Mouse (Mus musculus): ENCODE results near the gene Cebpa. TPM values are rescaled to one million over a fixed set of nuclear protein-coding genes. Genes with fewer than 3 reads are reported as not detected.

The Cebpa gene
- polyA plus RNA-seq, 1 experiment = 7.7 TPM

GRCm38 (mm10) chr7:35139880-35140279 lies 20.8 kb downstream of the Cebpa start:
- TF ChIP-seq TCF3 (IDR thresholded peaks at IDR 0.05; ENCODE audit: insufficient read length, low read depth) (no peak), MAX (IDR thresholded peaks at IDR 0.05; ENCODE audit: low read depth) (no peak), MYOG (IDR thresholded peaks at IDR 0.05; ENCODE audit: control insufficient read depth in 1 of 3, insufficient read depth in 1 of 3, insufficient read length in 2 of 3, low read depth in 2 of 3) (no peak), CEBPB (IDR thresholded peaks at IDR 0.05; ENCODE audit: insufficient read depth, poor library complexity, severe bottlenecking) (no peak), REST (IDR thresholded peaks at IDR 0.05; ENCODE audit: insufficient read depth, insufficient read length) (no peak)
- no peak overlapping the region for H3K4me2 ChIP-seq (ENCODE audit: low read depth)
- no peaks in the 10 kb centered on the region for H3K27me3 ChIP-seq (ENCODE audit: control insufficient read depth, insufficient read depth, insufficient read length)
- H3ac ChIP-seq (ENCODE audit: control insufficient read depth, insufficient read length) = no peak overlapping the region
- H3K79me2 ChIP-seq (ENCODE audit: control insufficient read depth, insufficient read depth) = no peaks in the 10 kb centered on the region
- H3K4me3 ChIP-seq = no peak overlapping the region
- no peaks in the 10 kb centered on the region for H3K36me3 ChIP-seq (ENCODE audit: control insufficient read depth, insufficient read depth)

- no peak overlapping the region for H3K4me3 ChIP-seq
- no peaks in the 10 kb centered on the region for H3K36me3 ChIP-seq (ENCODE audit: control insufficient read depth, insufficient read depth)
- H3K4me2 ChIP-seq (ENCODE audit: low read depth) = no peak overlapping the region
- no peak overlapping the region for H3ac ChIP-seq (ENCODE audit: control insufficient read depth, insufficient read length)
- TF ChIP-seq CEBPB (IDR thresholded peaks at IDR 0.05; ENCODE audit: insufficient read depth, poor library complexity, severe bottlenecking) (no peak), MYOG (IDR thresholded peaks at IDR 0.05; ENCODE audit: control insufficient read depth in 1 of 3, insufficient read depth in 1 of 3, insufficient read length in 2 of 3, low read depth in 2 of 3) (no peak), USF1 (IDR thresholded peaks at IDR 0.05; ENCODE audit: low read depth) (no peak), MYOD1 (IDR thresholded peaks at IDR 0.05; ENCODE audit: control insufficient read depth in 1 of 3, insufficient read length in 2 of 3, low read depth in 2 of 3) (no peak)
- H3K27me3 ChIP-seq (ENCODE audit: control insufficient read depth, insufficient read depth, insufficient read length) = no peaks in the 10 kb centered on the region
- no peaks in the 10 kb centered on the region for H3K79me2 ChIP-seq (ENCODE audit: control insufficient read depth, insufficient read depth)
Observed at GRCm38 (mm10) chr7:35141519-35141918, 22.4 kb downstream of the Cebpa start.

- no peaks in the 10 kb centered on the region for H3K79me2 ChIP-seq (ENCODE audit: control insufficient read depth, insufficient read depth)
- no peak for TF ChIP-seq SRF (IDR thresholded peaks at IDR 0.05; ENCODE audit: control insufficient read depth, insufficient read length, low read depth)
- no peak for TF ChIP-seq MYOG (IDR thresholded peaks at IDR 0.05; ENCODE audit: control insufficient read depth in 1 of 3, insufficient read depth in 1 of 3, insufficient read length in 2 of 3, low read depth in 2 of 3)
- no peak for TF ChIP-seq POLR2A (IDR thresholded peaks at IDR 0.05; ENCODE audit: insufficient read length, low read depth)
- TF ChIP-seq E2F4 (IDR thresholded peaks at IDR 0.05; ENCODE audit: insufficient read depth) = no peak
- TF ChIP-seq TCF3 (IDR thresholded peaks at IDR 0.05; ENCODE audit: insufficient read length, low read depth) = no peak
- TF ChIP-seq MAX (IDR thresholded peaks at IDR 0.05; ENCODE audit: low read depth) = no peak
- TF ChIP-seq USF1 (IDR thresholded peaks at IDR 0.05; ENCODE audit: low read depth) = no peak
- TF ChIP-seq TCF12 (IDR thresholded peaks at IDR 0.05; ENCODE audit: insufficient read depth, poor library complexity, severe bottlenecking) = no peak
- TF ChIP-seq MYOD1 (IDR thresholded peaks at IDR 0.05; ENCODE audit: control insufficient read depth in 1 of 3, insufficient read length in 2 of 3, low read depth in 2 of 3) = no peak
- no peak for TF ChIP-seq POLR2AphosphoS2 (IDR thresholded peaks at IDR 0.05; ENCODE audit: insufficient read length, low read depth)
- TF ChIP-seq CEBPB (IDR thresholded peaks at IDR 0.05; ENCODE audit: insufficient read depth, poor library complexity, severe bottlenecking) = no peak
- H3K27me3 ChIP-seq (ENCODE audit: control insufficient read depth, insufficient read depth, insufficient read length) = no peaks in the 10 kb centered on the region
- no peaks in the 10 kb centered on the region for H3K36me3 ChIP-seq (ENCODE audit: control insufficient read depth, insufficient read depth)
- H3K4me3 ChIP-seq = no peak overlapping the region
- no peak overlapping the region for H3ac ChIP-seq (ENCODE audit: control insufficient read depth, insufficient read length)
- no peak overlapping the region for H3K4me2 ChIP-seq (ENCODE audit: low read depth)
Observed at GRCm38 (mm10) chr7:35142522-35142921, 23.4 kb downstream of the Cebpa start.

GRCm38 (mm10) chr7:35143864-35144618 lies 24.9 kb downstream of the Cebpa start:
- no peak overlapping the region for H3ac ChIP-seq (ENCODE audit: control insufficient read depth, insufficient read length)
- H3K36me3 ChIP-seq (ENCODE audit: control insufficient read depth, insufficient read depth) = no peaks in the 10 kb centered on the region
- no peak overlapping the region for H3K4me2 ChIP-seq (ENCODE audit: low read depth)
- H3K79me2 ChIP-seq (ENCODE audit: control insufficient read depth, insufficient read depth) = no peaks in the 10 kb centered on the region
- TF ChIP-seq TCF12 (IDR thresholded peaks at IDR 0.05; ENCODE audit: insufficient read depth, poor library complexity, severe bottlenecking) = no peak
- no peak for TF ChIP-seq MYOG (IDR thresholded peaks at IDR 0.05; ENCODE audit: control insufficient read depth in 1 of 3, insufficient read depth in 1 of 3, insufficient read length in 2 of 3, low read depth in 2 of 3)
- no peak for TF ChIP-seq MAX (IDR thresholded peaks at IDR 0.05; ENCODE audit: low read depth)
- H3K27me3 ChIP-seq (ENCODE audit: control insufficient read depth, insufficient read depth, insufficient read length) = no peaks in the 10 kb centered on the region
- H3K4me3 ChIP-seq = no peak overlapping the region

GRCm38 (mm10) chr7:35145068-35145467 lies 26.0 kb downstream of the Cebpa start:
- H3K36me3 ChIP-seq (ENCODE audit: control insufficient read depth, insufficient read depth) = no peaks in the 10 kb centered on the region
- H3K4me2 ChIP-seq (ENCODE audit: low read depth) = no peak overlapping the region
- H3K4me3 ChIP-seq = no peak overlapping the region
- no peaks in the 10 kb centered on the region for H3K27me3 ChIP-seq (ENCODE audit: control insufficient read depth, insufficient read depth, insufficient read length)
- H3ac ChIP-seq (ENCODE audit: control insufficient read depth, insufficient read length) = no peak overlapping the region
- H3K79me2 ChIP-seq (ENCODE audit: control insufficient read depth, insufficient read depth) = no peaks in the 10 kb centered on the region
- no peak for TF ChIP-seq MYOD1 (IDR thresholded peaks at IDR 0.05; ENCODE audit: control insufficient read depth in 1 of 3, insufficient read length in 2 of 3, low read depth in 2 of 3)
- TF ChIP-seq TCF12 (IDR thresholded peaks at IDR 0.05; ENCODE audit: insufficient read depth, poor library complexity, severe bottlenecking) = no peak
- no peak for TF ChIP-seq MYOG (IDR thresholded peaks at IDR 0.05; ENCODE audit: control insufficient read depth in 1 of 3, insufficient read depth in 1 of 3, insufficient read length in 2 of 3, low read depth in 2 of 3)
- TF ChIP-seq TCF3 (IDR thresholded peaks at IDR 0.05; ENCODE audit: insufficient read length, low read depth) = no peak
- TF ChIP-seq POLR2AphosphoS2 (IDR thresholded peaks at IDR 0.05; ENCODE audit: insufficient read length, low read depth) = no peak
- TF ChIP-seq USF1 (IDR thresholded peaks at IDR 0.05; ENCODE audit: low read depth) = no peak
- no peak for TF ChIP-seq MAX (IDR thresholded peaks at IDR 0.05; ENCODE audit: low read depth)
- TF ChIP-seq SRF (IDR thresholded peaks at IDR 0.05; ENCODE audit: control insufficient read depth, insufficient read length, low read depth) = no peak
- TF ChIP-seq CEBPB (IDR thresholded peaks at IDR 0.05; ENCODE audit: insufficient read depth, poor library complexity, severe bottlenecking) = no peak
- no peak for TF ChIP-seq E2F4 (IDR thresholded peaks at IDR 0.05; ENCODE audit: insufficient read depth)
- no peak for TF ChIP-seq REST (IDR thresholded peaks at IDR 0.05; ENCODE audit: insufficient read depth, insufficient read length)
- no peak for TF ChIP-seq POLR2A (IDR thresholded peaks at IDR 0.05; ENCODE audit: insufficient read length, low read depth)
